Comparison of ENCODE assay signal across 22 mouse cellular contexts in the genomic region with DNA sequence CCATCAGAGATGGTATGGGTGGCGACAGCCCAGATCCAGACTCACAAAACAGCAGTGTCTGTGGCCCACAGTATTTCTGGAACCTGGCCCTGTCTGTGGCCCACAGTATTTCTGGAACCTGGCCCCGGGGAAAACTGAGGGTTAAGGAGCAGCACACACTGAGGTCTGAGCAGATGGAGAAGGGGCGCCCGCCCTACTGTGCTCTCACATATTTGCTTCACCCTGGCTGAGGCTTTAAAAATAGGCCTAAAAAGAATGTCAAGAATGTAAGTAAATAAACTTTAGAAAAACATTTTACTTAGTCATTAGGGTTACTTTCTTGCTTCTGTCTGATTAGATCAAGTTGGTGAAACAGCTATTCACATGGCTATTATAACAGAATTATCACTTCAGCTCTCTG.
DNase-seq lines count a peak whose midpoint lies in the region; TF ChIP-seq lines count a peak whose summit lies in the region.
"Had no signal": no experiment of that assay in that cellular context is flagged by ENCODE, and none has a peak within 500 bp of the region (broad histone marks: within the 10 kb centered on the region; RNA-seq: fewer than 3 reads in every experiment).

No protein-coding gene starts in this region.

- peak; percentile 87 for DNase-seq in heart, adult 11 months
- no peak for DNase-seq in heart, adult 18-20 months
- DNase-seq in kidney, postnatal 10 days, result peak; percentile 48
- no peak for DNase-seq in kidney, adult 8-10 months
- DNase-seq in 3T3-L1 (ENCODE audit: low read depth, low spot score), result peak; percentile 35
- no peak for DNase-seq in adrenal gland, adult 18-20 months (ENCODE audit: low spot score in 2 of 2)
- DNase-seq in spleen, adult 12 weeks (ENCODE audit: low spot score), result no peak
- DNase-seq: adrenal gland, adult 8-10 months; cerebellum, adult 2 months; cerebellum, postnatal 36 days; embryo, embryonic 11 days; gastrocnemius, postnatal 25 days; liver, postnatal 0 days; right cerebral cortex, postnatal 4 days; thymus, postnatal 25 days had no signal

- H3K4me1 ChIP-seq in embryonic fibroblast, embryonic 13.5 days (ENCODE audit: control insufficient read depth, insufficient read depth, low read length), result 0 out of 2 replicates have a peak, but pooled peaks cover 8% of the 10 kb centered on the region
- H3K4me1 ChIP-seq: hindbrain, embryonic 15.5 days; limb, embryonic 12.5 days; midbrain, embryonic 10.5 days; neural tube, embryonic 13.5 days; stomach, embryonic 15.5 days had no signal

- no peak for TF ChIP-seq POLR2A in embryonic fibroblast, embryonic 13.5 days (IDR thresholded peaks at IDR 0.05; ENCODE audit: low read depth, low read length)

- H3K27ac ChIP-seq in embryonic fibroblast, embryonic 13.5 days (ENCODE audit: insufficient read depth, low read length), result peak overlapping the region; percentile 42; the same call in 1 of the 2 replicates
- H3K27ac ChIP-seq: hindbrain, embryonic 15.5 days; limb, embryonic 12.5 days; midbrain, embryonic 10.5 days; neural tube, embryonic 13.5 days; stomach, embryonic 15.5 days had no signal

- no peak overlapping the region for H3K4me3 ChIP-seq in embryonic fibroblast, embryonic 13.5 days (ENCODE audit: insufficient read depth, low read length)
- H3K4me3 ChIP-seq: hindbrain, embryonic 15.5 days; limb, embryonic 12.5 days; midbrain, embryonic 10.5 days; myocyte; neural tube, embryonic 13.5 days; stomach, embryonic 15.5 days had no signal

- no peak for TF ChIP-seq CTCF in embryonic fibroblast, embryonic 13.5 days (IDR thresholded peaks at IDR 0.05; ENCODE audit: borderline replicate concordance, insufficient read depth, low read length)

Comparison
In these comparisons a context has a peak if more than half of its experiments do, and no peak if none do; other contexts are left out.
1. DNase-seq: peak in heart, adult 11 months (single experiment), kidney, postnatal 10 days (single experiment) and 3T3-L1 (single experiment); none in heart, adult 18-20 months (0 of 2), kidney, adult 8-10 months (0 of 2), adrenal gland, adult 18-20 months (0 of 2) and spleen, adult 12 weeks (single experiment).